Mouse (Mus musculus) brain, adult 2 months (tissue): ENCODE results near the gene Prmt7.
A peak's percentile ranks its signal among the peaks of the same experiment; 100 is the strongest.

ENCODE experiments used
- DNase-seq: peaks from one replicate; pipeline ENCODE4 v3.0.0; 2011; ENCODE audit warnings: low read depth, low spot score

The Prmt7 gene

GRCm38 (mm10) chr8:106210821-106211345, at the start of gene Prmt7, which contains the start of gene Slc7a6os:
Prmt7 (plus strand) TSS chr8:106210936.
Slc7a6os (minus strand) TSS chr8:106210935.
- DNase-seq: peak; percentile 98

DNA sequence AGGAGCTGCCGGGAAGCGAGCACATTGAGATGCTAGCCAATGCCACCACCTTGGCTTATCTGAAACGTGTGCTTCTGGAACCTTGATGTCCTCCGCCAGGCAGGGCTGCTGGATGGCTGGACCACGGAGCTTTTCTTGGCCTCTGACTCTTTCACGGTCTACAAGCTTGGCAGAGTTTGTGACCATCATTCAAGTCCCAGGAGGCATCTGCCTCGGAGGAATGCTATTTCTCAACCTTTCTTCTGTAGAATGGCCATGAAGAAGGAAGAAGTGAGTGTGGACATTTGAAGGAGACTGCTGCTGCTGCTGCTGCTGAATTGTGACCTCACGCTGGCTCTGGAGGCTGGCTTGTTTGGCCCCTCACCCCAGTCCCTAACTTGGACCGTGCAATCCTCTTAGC, 47.5 kb upstream of the Prmt7 start:
- DNase-seq: no peak

DNA sequence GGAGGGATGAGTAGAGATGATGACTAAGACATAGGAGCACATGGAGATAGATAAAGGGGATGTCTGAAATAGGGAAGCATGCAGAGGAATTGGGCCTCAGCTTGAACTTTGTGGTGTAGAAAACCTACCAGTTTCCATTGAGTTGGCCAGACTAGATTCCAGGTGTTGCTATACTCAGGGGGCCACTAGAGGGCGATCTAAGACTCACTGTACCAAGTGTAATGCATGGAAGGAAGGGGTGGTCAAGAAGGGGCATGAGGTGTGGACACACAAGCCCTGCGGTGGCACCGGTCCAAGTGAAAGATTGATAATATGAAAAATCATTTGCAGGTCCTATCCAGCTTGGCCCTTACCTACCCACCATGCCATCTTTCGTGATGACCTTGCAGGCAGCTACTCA, 45.3 kb upstream of the Prmt7 start:
- peak; percentile 81 for DNase-seq

DNA sequence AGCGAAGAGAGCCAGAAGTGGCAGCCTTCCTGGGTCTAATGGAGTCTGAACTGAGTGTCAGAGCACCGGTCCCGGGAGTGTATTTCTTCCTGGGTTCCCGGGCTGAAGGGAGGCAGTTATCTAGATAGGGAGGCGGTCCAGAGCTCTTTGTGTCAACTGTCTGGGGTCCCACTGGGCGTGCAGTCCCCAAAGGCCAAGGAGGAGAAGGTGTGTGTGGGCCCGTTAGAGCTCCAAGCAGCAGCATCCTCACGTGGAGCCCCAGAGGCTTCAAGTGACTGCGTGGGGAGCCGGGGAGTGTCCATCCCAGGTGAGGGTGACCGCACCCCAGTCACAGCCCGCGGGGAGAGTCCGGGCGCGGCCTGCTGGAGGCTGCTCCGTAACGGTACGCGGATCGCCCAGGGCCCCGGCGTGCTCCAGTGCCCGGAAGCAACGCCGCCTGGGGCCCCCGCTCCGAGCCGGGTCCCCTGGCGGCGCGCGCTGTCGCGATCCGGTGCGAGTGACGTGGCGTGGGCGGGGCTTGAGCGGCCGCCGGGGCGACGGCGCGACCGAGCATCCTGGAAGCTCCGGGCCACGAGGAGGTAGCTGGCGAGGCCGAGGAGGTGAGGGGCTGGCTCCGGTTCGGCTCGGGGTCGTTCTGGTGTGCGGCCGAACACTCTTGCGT, 42.2 kb upstream of the Prmt7 start, which contains the start of gene Slc7a6:
Gene Slc7a6 (plus strand): TSS at position 502 of the 661 bp plus-strand sequence.
- peak; percentile 91 for DNase-seq

GRCm38 (mm10) chr8:106169017-106169933, 41.5 kb upstream of the Prmt7 start:
- DNase-seq: peak; percentile 53

DNA sequence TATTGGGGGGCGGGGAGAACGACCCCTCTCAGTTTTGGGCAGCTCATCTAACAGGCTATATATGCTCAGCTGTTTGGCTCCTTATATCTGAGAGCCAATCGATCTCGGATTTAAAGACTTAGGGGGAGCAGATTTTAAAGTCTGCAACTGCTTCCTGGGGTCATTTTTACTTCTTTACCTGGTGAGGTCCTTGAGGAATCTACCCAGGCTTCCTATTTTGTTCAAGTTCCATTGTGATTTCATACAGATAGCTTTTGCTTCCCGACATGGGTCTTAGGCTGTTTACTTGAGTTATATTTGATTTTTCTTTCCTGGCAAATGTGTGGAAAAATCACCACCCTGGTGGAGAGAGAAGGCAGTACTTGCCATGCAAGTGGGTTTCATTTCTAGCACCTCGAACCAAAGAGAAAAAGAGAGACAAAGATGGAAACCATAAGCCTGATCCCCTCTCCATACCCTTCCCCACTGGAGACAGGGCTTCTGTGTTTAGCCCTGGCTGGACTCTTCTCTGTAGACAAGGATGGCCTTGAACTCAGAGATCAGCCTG, 40.7 kb upstream of the Prmt7 start:
- DNase-seq: no peak

DNA sequence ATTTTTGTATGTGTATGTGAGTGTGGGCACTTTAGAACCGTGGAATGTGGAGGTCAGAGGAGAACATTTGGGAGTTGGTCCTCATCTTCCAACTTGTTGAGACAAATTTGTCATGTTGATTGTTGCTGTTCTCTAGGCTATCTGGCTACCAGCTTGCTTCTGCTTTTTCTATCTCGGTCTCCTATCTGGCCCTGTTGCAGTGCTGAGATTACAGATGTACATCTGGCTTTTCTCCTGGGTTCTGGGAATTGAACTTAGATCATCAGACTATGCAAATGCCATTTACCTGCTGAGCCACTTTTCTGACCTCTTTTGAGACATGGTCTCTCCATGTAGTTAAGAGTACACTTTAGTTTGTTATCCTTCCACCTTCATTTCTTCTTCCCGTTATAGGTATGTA, 37.2 kb upstream of the Prmt7 start:
- DNase-seq: no peak

DNA sequence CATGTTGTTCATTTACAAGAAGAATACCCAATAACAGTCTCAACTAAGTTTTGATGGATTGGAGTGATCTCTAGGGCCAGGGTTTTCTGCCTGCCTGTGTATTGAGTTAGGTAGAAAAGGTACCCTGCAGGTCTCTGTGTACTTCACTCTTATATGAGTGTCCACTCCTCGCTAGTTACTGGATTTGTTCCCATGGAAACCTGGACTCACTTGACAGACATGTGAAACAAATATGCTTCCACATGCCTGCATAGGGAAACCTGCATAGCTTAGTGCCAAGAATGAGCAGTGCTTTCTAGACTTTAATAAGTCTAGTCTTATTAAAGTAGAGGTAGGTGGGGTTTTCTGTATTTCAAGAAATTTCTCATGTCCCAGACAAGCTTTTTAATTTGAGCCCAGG, 33.8 kb upstream of the Prmt7 start:
- no peak for DNase-seq

DNA sequence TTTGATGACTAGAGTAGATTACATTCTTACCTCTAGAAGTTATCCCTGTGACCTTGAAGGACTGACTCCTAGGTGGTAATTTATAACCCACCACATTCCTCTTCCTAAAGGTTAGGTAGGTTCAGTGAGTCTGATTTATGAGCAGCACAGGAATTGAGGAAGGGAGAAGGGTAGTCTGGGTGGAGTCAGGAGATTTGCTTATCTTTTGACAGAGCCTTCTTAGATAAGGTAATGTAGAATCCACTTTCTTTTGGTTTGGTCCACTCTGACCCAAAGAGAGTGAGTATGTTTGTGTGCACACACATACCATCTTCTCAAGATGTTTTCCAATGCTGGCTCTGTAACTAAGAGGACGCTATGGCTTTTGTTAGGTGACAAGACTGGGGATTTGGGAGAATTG, 33.1 kb upstream of the Prmt7 start:
- DNase-seq: no peak

DNA sequence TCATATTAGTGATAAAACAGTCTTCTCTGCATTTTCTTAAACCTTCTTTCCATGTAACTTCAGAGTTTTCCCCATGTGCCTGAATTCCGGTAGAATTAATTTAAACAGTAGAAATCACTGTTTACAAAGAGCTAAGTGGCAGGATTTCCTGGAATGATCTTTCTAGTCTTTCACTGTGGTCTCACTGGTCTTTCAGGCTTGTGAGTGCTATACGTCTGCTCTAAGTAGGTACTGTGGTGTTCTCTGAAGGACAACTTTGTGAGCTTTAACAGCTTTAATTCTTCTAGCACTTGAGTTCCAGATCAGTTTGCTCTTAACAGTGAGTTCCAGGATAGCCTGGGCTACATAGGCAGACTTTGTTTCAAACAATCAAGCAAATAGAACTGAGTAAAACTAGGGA, 32.3 kb upstream of the Prmt7 start:
- no peak for DNase-seq

DNA sequence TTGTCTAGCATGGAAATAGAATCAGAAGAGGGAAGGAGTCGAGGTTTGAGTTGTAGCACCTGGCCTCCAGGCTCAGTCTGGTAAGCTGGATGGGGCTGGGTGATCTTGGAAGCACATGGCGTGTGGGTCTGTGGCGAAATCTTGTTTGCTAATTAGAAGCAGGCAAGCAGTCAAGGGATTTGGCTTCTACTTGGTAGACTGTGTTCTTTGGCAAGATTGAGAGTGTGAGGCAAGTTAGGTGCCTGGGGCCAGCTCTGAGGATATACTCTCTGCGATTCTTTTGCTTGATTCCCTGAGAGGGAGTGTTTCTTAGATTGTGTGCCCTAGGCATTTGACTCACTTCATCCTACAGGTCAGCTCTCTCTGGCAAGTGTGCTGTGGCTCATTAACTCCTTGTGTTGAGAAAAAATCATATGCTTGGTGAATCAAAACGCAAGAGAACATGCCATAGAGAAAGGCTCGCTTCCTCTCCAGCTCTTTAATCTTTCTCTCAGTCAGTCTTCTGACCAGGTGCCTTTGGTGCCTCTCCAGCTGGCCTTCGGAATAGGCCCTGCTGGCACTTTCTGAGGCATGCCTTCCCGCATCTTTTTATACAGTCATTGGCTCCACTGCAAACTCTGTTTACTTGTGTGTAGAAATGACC, 25.0 kb upstream of the Prmt7 start:
- peak; percentile 74 for DNase-seq

DNA sequence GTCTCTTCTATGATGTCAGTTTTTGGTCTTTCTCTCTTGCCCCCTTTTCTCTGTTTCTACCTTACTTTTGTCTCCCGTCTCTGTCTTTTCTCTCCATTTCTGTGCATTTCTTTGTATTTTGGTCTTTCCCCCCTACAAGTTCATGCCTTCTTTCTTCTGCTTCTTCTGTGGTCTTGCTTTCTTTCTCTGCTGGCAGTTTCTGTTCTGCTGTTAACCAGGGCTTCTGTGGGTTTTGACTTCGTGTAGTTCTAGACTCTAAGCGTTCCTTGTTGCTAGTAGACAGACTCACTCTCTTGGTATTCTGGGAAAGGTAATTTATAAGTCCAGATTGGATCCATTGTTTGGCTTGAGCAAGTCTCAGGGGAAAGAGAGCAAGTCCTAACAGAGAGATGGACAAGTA, 24.3 kb upstream of the Prmt7 start:
- DNase-seq: no peak

DNA sequence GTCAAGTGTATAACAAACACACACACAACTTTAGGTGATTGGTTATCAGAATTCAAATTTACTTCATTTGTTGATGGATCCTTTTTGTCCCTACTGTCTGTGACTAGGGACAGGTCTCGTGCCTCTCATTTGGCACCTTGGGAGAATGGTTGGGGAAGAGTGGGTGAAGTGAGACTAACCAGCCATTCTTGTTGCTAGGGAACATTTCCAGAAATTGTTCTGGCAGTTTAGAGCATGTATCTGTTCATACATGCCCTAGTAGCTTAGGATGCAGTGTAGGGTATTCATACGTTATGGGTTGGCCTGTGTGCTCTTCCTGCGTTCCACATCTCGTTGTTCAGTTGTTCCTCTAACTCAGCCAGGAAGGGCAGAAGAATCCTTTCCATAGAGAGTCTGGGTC, 21.6 kb upstream of the Prmt7 start:
- peak; percentile 33 for DNase-seq

GRCm38 (mm10) chr8:106191639-106192038, 19.1 kb upstream of the Prmt7 start:
- no peak for DNase-seq

DNA sequence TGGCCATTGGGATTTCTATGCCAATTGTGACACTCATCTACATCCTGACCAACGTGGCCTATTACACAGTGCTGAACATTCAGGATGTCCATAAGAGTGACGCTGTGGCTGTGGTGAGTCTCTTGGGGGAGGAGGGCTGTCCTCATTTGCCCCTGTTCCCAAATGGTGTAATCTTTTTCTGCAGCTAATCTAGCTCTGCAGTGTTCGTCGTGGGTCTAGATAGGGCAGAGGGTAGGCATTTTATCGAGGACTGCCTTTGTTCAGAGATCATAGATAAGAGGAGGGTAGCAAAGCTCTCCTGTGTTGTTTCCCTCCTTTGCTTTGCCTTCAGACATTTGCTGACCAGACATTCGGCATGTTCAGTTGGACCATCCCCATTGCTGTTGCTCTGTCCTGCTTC, 17.6 kb upstream of the Prmt7 start:
- no peak for DNase-seq

DNA sequence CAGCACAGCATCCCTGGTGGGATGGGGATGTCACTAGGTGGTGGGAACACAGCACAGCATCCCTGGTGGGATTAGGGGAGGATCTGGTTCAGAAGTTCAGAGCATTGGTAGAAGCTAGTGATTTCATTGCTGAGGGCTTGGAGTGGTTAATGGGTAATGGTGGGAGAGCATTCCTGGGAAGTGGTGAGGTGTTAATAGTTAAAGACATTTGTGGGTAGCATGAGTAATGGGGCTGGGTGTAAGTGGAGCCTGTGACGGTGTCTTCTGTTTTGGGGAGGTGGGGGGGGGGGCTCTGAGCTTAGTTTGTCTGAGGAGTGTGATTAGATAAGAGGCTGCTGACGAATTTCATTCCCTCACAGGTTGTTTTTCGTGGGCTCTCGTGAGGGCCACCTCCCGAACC, 16.7 kb upstream of the Prmt7 start:
- DNase-seq: no peak

DNA sequence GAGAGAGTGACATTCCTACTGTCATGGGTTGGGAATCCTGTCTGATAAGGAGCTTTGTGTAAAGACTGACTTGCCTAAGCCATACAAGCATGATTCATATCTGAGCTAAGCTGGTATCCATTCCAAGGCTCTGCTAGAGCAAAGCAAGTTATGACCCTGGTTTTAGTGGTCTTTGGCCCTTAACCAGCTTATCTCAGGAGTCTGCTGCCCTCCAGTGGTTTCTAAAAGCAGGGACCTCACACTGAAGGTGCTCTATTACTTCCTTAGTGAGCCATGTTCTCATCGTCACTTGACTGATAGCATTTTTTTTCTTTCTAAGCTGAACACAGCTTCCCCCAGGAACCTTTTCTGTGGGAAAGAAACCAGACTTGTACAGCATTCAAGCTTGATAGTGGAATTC, 12.0 kb upstream of the Prmt7 start:
- peak; percentile 57 for DNase-seq

DNA sequence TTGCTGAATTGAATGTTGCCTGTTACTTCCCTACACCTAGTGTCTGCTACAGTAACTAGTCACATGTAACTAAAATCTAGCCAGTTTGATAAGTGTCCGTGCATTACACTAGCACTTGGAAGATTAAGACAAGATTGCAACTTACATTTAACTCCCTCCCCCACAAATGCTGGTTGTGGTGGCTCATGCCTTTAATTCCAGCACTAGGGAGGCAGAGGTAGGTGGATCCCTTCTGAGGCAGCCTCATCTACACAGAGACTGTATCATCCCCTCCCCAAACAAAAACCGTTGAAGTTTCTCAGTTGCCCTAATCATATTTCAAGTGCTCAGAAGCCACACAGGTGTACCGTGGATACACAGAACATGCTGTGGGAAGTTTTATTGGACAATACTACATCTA, 11.1 kb upstream of the Prmt7 start:
- DNase-seq: peak; percentile 32

DNA sequence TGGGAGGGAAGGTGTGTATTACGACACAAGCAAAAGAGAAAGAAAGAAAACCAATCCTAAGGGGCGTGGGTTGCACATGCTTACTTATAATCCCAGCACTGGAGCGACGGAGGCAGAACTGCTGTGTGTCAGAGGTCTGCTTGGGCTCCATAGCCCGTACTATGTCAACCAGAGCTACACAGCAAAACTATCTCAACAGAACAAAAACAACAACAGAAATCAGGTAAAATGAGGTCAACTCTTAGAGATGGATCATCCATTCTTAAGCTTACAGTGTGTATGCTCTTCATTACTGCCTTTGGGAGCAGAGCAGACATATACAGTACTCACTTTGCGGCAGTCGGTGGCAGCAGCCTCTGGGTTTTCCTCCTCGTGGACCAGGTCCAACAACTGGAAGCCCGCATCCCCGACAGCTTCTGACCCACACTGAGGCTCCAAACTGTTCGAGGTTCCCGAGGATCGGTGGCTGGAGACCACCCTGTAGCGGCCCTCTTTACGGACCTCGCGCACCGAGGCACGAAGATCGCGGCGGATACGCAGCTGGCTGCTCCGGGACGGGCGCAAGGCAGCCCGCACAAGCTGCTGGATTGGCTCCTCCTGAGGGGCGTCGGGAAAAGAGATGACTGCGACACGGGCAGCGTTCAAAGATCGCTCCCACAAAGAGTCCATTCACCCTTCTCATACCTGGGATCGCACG, 553 bp upstream of the Prmt7 start:
- peak; percentile 56 for DNase-seq

DNA sequence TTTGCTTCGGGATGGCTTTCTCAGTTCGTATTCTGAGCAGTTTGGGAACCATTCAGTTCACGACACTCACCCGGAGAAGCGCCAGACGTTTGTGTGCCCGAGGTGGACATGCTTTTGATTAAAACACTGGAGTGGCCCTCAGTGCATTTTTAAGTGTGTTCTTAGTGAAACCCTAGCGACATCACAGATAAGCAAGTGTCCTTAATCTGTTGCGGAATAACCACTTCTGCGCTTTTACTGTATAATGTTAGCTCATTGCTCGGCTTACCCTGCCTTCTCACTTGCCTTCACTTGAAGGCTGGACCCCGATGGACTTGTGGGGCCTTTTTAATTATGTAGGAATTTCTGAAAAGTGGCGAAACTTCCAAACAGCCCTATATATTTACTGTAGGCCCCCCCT, 685 bp downstream of the Prmt7 start:
- DNase-seq: no peak

- no peak for DNase-seq
Measured at GRCm38 (mm10) chr8:106213959-106214358, 3.2 kb downstream of the Prmt7 start.
